Mouse (Mus musculus): ENCODE data around the gene Selplg. TPM values are rescaled to one million over a fixed set of nuclear protein-coding genes. Genes with fewer than 3 reads are reported as not detected.

The Selplg gene
- total RNA-seq, 2 experiments from 2014 or later: 6.6 to 6.9 TPM

Other genes starting within 250 kb of the Selplg start
- 10 to 100 TPM in 1 of 2 experiments, 1 to 10 TPM in 1; 9.7 to 11.7 TPM for gene Cmklr1, start 182.2 kb downstream of the Selplg start, total RNA-seq (2021)
- not detected for gene 1700069L16Rik, start 107.9 kb downstream of the Selplg start, total RNA-seq (2021)
- 1 to 10 TPM; 7.3 to 7.7 TPM for gene Ficd, start 96.8 kb downstream of the Selplg start, total RNA-seq (2021)
- gene Sart3, start 60.1 kb downstream of the Selplg start, total RNA-seq (2021): 10 to 100 TPM; 26.3 to 31.3 TPM
- gene Iscu, start 59.9 kb downstream of the Selplg start, total RNA-seq (2021): 100 to 1,000 TPM; 344 to 362 TPM
- 10 to 100 TPM; 14.0 to 18.0 TPM for gene Tmem119, start 32.1 kb downstream of the Selplg start, total RNA-seq (2021)
- gene Coro1c, start 76.1 kb upstream of the Selplg start, total RNA-seq (2021): 10 to 100 TPM; 66.4 to 78.9 TPM
- gene Ssh1, start 161.2 kb upstream of the Selplg start, total RNA-seq (2021): 10 to 100 TPM; 14.2 to 20.0 TPM
- gene Dao, start 171.1 kb upstream of the Selplg start, total RNA-seq (2021): not detected
- gene Usp30, start 232.8 kb upstream of the Selplg start, total RNA-seq (2021): 10 to 100 TPM; 22.8 to 28.8 TPM